Mouse (Mus musculus) liver, postnatal 0 days (tissue): ENCODE measurements around the gene Rps15.

Experiments
- CTCF ChIP-seq: sonication (generic); IDR thresholded peaks from 2 replicates; pipeline ENCODE4 v1.5.1; 2016; ENCODE audit warnings: antibody characterized with exemption, low read depth
- EP300 ChIP-seq: IDR thresholded peaks from 2 replicates; pipeline ENCODE4 v1.6.1; 2016; ENCODE audit warnings: antibody characterized with exemption, low read depth, mild to moderate bottlenecking

GRCm38 (mm10) chr10:80281921-80282371, 10.3 kb upstream of the Rps15 start:
- no peak for TF ChIP-seq CTCF
- TF ChIP-seq EP300 = no peak
